Mouse (Mus musculus): ENCODE measurements around the gene Sart1.

DNA sequence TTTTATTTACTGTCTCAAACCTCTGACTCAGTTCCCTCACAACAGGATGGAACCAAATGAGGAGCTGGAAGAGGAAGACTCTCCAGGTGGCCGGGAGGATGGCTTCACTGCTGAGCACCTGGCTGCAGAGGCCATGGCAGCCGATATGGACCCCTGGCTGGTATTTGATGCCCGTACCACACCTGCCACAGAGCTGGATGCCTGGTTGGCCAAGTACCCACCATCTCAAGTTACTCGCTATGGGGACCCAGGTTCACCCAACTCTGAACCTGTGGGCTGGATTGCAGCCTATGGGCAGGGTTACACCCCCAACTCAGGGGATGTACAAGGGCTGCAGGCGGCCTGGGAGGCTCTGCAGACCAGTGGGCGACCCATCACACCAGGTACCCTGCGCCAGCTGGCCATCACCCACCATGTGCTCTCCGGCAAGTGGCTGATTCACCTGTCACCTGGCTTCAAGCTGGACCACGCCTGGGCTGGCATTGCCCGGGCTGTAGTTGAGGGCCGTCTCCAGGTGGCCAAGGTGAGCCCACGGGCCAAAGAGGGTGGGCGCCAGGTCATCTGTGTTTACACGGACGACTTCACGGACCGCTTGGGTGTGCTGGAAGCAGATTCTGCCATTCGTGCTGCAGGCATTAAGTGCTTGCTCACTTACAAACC is 37.5 kb upstream of the Sart1 start:
- TF ChIP-seq CTCF (IDR thresholded peaks at IDR 0.05; ENCODE audit: low read depth) (no peak), EP300 (IDR thresholded peaks at IDR 0.05; ENCODE audit: low read depth) (no peak)
